Mouse (Mus musculus) kidney, postnatal 36 days (tissue): ENCODE data around the gene Polr2f.
A peak's percentile ranks its signal among the peaks of the same experiment; 100 is the strongest.

Source experiments
- DNase-seq, 2 experiments: peaks; one replicate each; pipeline ENCODE4 v3.0.0; 2021 to 2022; ENCODE audit warnings: mixed read lengths in 2 of 2

The Polr2f gene

DNA sequence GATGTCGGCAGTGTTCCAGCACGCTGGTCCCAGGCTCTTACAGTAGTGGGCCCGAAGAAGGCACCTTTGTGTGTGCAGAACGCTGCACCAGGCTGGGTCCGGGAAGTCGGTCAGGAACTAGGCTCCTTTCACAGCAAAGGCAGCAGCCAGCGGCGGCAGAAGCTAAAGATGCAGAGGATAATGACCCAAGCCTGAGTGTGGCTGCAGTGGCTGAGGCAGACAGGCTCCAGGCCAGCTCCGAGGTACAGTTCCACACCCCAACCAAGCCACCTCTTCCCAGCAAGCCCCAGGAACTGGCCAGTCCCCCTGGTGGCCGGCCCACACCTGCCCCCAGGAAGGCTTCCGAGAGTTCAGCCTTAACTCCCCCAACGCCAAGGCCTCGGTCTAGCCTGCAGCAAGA lies 18.3 kb upstream of the Polr2f start:
- DNase-seq, result no peak

DNA sequence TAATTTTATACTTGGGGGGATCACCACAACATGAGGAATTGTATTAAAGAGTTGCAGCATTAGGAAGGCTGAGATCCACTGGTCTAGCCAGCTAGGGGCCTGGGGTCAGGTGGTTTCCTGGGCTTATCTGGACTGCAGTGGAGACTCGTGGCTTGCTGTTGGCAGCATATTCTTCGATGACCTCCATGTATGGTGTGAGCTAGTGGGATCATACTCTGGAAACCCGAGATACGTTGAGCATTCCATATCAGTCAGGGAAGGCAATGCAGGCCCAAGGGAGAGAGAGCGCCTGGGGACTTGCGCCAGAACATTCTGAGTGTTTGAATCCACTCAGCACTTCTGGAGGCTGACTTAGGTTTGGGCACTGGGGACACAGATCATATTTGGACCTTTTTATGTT lies 17.1 kb upstream of the Polr2f start:
- no peak for DNase-seq

- DNase-seq, result no peak
These were observed 16.4 kb upstream of the Polr2f start for GRCm38 (mm10) chr15:79124331-79124875.

DNA sequence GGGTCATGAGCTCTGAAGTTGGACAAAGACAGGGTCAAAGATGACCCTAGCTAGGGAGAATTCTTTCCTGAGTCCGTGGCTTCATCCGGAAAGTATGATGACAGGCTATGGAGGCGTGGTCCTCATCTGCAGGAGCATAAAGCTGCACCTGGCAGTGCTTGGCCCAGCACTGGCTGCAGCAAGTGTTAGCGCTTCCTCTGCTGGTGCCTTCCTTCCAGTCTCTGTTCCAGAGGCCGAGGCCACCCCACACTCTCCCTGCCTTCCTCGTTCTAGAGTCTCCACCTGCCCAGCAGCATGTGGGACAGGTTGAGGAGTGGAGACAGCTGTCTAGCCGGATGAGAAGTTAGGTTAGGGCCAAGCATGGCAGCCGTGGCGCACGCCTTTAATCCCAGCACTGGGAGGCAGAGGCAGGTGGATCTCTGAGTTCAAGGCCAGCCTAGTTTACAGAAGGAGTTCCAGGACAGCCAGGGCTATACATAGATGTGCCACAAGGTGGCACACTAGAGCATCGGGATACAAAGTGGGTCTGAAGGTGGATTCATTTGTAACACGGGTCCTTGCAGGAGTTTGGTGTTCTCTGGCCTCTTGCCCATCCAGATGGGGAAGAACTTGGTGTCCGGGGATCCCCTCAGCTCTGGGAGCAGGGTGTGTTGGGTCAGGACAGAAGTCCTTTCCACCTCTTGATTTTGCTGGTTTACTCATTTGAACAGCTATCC lies 14.4 kb upstream of the Polr2f start:
- peak; percentile 54 to 80 for DNase-seq

DNA sequence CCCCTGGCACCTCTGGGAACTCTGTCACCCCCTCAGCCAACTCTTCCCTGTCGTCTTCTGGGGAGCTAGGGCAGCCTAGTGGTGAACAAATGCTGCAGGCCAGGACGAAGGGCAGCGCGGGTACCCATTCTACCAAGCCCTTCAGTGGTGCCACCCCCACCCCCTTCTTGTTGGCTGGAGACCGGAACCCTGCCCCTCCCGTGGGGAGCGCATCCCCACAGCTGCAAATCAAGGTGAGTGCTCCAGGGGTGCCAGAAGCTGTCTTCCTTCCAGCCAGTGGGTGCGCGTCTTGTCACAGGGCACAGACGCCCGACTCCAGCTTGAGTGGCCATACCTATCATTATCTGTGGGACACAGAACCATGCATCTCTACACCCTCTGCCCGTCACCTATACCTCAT lies 13.7 kb upstream of the Polr2f start:
- DNase-seq, result no peak

- DNase-seq, result peak in 1 of 2 experiments; percentile 40
These were observed 12.6 kb upstream of the Polr2f start for GRCm38 (mm10) chr15:79128208-79128607.

GRCm38 (mm10) chr15:79129311-79129710 lies 11.5 kb upstream of the Polr2f start:
- DNase-seq, result peak in 1 of 2 experiments; percentile 45

DNA sequence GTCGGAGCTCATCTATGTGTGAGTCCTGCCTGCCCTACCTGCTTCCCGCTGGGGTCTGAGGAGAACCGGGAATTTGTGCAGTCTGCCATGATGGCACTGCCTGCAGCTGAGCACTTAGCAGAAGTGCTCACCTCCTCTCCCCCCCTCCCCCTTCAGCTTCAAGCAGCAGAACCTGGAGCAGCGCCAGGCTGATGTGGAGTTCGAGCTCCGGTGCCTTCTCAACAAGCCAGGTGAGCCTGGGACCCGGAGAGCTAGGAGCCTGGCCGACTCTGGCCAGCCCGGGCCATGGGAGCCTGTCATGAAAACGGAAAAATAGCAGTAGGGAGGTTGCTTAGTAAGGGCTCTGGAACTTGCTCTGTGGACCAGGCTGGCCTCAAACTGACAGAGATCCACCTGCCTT lies 10.0 kb upstream of the Polr2f start:
- DNase-seq, result peak; percentile 73 to 81

GRCm38 (mm10) chr15:79131442-79131841 lies 9.4 kb upstream of the Polr2f start:
- DNase-seq, result peak; percentile 92 to 96

GRCm38 (mm10) chr15:79133191-79133661 lies 7.6 kb upstream of the Polr2f start:
- peak; percentile 49 for DNase-seq

- DNase-seq, result peak in 1 of 2 experiments; percentile 33
These were observed 6.1 kb upstream of the Polr2f start for GRCm38 (mm10) chr15:79134496-79135270.

- DNase-seq, result no peak
These were observed 5.5 kb upstream of the Polr2f start for GRCm38 (mm10) chr15:79135332-79135731.

- DNase-seq, result peak; percentile 42 to 51
These were observed 4.8 kb upstream of the Polr2f start for GRCm38 (mm10) chr15:79135783-79136575.

DNA sequence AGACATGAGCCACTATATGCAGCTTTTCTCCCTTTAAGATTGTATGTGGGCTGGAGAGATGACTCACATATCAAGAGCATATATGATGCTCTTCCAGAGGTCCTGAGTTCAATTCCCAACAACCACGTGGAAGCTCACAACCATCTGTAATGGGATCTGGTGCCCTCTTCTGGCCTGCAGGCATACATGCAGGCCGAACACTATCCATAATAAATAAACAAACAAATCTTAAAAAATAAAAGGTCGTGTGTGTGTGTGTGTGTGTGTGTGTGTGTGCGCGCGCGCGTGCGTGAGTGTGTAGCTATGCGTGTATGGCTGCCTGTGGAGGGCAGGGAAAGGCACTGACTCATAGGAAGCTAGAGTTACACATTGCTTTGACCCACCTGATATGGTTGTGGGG lies 1.2 kb upstream of the Polr2f start:
- no peak for DNase-seq

DNA sequence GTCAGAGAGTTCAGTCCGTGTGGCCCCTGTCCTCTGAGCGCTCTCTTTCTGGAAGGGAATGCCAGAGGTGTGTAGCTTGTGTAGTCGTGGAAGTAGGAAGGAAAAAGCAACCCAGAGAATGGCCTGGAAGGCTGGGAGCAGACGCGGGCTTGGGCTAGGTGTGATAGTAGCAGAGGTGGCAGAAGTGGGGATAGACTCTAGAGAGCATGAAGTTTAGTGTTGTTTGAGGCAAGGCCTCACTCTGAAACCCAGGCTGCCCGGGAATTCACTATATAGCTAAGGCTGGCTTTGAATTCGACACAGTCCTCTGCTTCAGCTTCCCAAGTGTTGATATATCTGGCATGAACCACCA lies 733 bp downstream of the Polr2f start:
- no peak for DNase-seq

GRCm38 (mm10) chr15:79143316-79143715 lies 2.5 kb downstream of the Polr2f start:
- DNase-seq, result no peak

GRCm38 (mm10) chr15:79144021-79144420 lies 3.2 kb downstream of the Polr2f start:
- DNase-seq, result no peak

DNA sequence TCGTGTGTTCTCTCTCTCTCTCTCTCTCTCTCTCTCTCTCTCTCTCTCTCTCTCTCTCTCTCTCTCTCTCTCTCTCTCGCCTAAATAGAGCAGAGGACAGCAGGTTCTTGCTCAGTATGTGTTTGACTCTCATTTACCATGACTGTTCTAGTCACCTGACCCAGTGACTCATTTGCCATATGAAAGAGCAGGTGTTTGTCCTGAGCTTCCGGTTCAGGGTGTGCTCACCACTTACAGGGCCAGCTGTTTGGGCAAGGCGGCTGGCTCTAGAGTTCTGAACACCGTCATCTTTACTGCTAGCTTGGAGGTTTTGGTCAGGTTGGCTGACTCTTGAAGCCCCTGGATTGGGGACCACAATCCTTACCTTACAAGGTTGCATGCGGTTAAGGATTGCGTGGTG lies 4.7 kb downstream of the Polr2f start:
- DNase-seq, result no peak

DNA sequence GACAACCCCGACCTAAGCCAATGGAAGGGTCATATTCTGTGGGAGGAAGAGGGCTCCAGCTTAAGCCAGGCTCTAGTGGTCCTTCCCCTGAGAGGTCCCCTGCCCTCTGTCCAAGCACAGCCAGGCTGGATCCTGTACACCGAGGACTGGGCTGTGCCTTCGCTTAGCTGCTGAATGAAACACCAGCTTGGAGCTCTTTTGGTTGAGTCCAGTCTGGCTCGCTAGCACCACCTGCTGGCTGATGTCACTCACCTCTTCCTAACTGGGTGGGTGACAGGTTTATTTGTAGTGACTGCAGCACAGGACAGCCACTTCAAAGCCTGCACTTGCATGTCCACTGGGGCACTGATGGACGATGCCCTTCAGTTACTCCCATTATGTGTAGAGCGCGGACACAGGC lies 7.7 kb downstream of the Polr2f start:
- DNase-seq, result peak; percentile 77 to 95

GRCm38 (mm10) chr15:79151881-79152280 lies 11.1 kb downstream of the Polr2f start:
- no peak for DNase-seq

DNA sequence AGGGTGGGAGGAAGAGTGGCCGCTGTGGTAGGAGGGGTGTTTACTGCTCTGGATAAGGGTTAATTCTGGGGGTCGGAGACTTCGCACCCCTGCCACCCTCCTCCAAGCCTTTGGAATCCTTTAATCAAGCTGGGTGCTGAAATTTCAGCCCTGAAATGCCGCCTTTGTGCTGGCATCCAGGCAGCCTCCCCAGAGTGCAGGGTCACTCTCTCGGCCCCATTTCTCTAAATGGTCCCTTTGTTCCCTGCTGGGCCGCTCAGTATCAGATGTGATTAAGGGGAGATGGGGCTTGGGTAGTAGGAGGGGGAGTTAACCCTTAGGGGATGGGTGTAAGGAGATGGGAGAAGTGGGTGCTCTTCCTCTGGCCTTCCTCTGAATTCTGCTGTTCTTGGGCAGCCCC lies 11.9 kb downstream of the Polr2f start:
- no peak for DNase-seq

DNA sequence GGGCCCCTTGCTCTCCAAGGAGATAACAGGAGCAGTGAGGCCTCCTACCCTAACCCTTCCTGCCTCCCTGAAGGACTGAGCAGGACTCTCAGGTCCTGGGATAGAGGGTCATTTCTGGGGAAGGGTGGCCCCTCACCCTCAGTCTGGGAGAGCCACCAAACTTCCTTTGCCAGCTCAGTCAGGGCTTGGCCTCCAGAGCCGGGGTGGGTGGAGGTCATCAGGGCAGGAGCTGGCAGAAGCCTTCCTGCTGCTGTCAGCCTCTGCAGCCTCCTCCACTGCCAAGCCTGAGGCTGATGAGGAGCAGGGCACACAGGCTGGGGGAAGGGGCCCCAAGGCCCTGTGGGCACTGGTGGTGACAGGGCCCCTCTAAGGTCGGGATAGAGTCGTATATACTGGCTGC lies 14.8 kb downstream of the Polr2f start:
- no peak for DNase-seq

DNA sequence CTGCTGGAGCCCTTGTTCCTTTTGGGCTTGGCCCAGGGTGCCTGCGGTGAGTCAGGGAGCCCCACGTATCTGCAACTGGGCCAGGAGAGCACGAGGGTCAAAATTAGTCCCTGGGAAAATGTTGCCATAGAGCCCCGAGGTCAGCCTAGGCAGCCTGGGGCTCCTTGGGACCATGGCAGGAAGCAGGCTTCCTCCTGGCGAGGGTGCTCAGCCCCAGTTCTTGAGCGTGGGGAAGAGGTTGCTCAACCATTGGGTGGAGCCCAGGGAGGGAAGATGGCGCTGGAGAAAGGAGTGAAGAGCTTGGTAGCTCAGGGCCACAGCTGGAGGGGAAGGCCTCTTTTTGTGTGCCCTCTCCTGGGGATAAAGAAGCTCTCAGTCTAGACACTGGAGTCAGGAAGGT lies 21.5 kb downstream of the Polr2f start:
- no peak for DNase-seq
